Mouse (Mus musculus) adrenal gland, postnatal 4 days (tissue): Measurements from ENCODE around the gene Rcan3. TPM values are rescaled to one million over a fixed set of nuclear protein-coding genes. Genes with fewer than 3 reads are reported as not detected.

ENCODE experiments used
- DNase-seq, 2 experiments: peaks; one replicate each; pipeline ENCODE4 v3.0.0; 2021 to 2022; ENCODE audit warnings: low spot score in 2 of 2, mixed read lengths in 2 of 2
- total RNA-seq, 2 experiments: library from RNA; stranded (reverse); gene quantifications; 2 replicates each; pipeline ENCODE4 v1.2.3; 2021

Rcan3 gene
- total RNA-seq, 2 experiments from 2014 or later: 22.3 to 26.7 TPM

- DNase-seq: no peak
Observed at GRCm38 (mm10) chr4:135416367-135416766, 17.3 kb downstream of the Rcan3 start.

- DNase-seq: no peak
Observed at GRCm38 (mm10) chr4:135413491-135413890, 20.2 kb downstream of the Rcan3 start.

- peak in 1 of 2 experiments; percentile 22 for DNase-seq
Observed at GRCm38 (mm10) chr4:135411633-135412032, 22.0 kb downstream of the Rcan3 start.

GRCm38 (mm10) chr4:135406180-135406579, 27.5 kb downstream of the Rcan3 start:
- DNase-seq: no peak

- DNase-seq: no peak
Observed at GRCm38 (mm10) chr4:135404916-135405315, 28.7 kb downstream of the Rcan3 start.

GRCm38 (mm10) chr4:135404048-135404447, 29.6 kb downstream of the Rcan3 start:
- no peak for DNase-seq

- DNase-seq: no peak
Observed at GRCm38 (mm10) chr4:135401881-135402280, 31.8 kb downstream of the Rcan3 start.

- DNase-seq: no peak
Observed at GRCm38 (mm10) chr4:135397991-135398390, 35.7 kb downstream of the Rcan3 start, which contains the start of gene Ncmap. TSS of gene Ncmap (minus strand) at chr4:135398227.

- no peak for DNase-seq
Observed at GRCm38 (mm10) chr4:135397551-135397950, 36.1 kb downstream of the Rcan3 start.

GRCm38 (mm10) chr4:135396303-135396702, 37.4 kb downstream of the Rcan3 start:
- DNase-seq: no peak

- no peak for DNase-seq
Observed at GRCm38 (mm10) chr4:135395375-135395774, 38.3 kb downstream of the Rcan3 start.

- no peak for DNase-seq
Observed at GRCm38 (mm10) chr4:135394666-135395065, 39.0 kb downstream of the Rcan3 start.

GRCm38 (mm10) chr4:135393381-135393780, 40.3 kb downstream of the Rcan3 start:
- no peak for DNase-seq

- DNase-seq: no peak
Observed at GRCm38 (mm10) chr4:135392801-135393200, 40.9 kb downstream of the Rcan3 start.

- no peak for DNase-seq
Observed at GRCm38 (mm10) chr4:135391014-135391413, 42.6 kb downstream of the Rcan3 start.

- DNase-seq: no peak
Observed at GRCm38 (mm10) chr4:135385614-135386013, 48.0 kb downstream of the Rcan3 start.

- DNase-seq: peak; percentile 27 to 37
Observed at GRCm38 (mm10) chr4:135382316-135382715, 51.3 kb downstream of the Rcan3 start.

- no peak for DNase-seq
Observed at GRCm38 (mm10) chr4:135381355-135381754, 52.3 kb downstream of the Rcan3 start.

- no peak for DNase-seq
Observed at GRCm38 (mm10) chr4:135377241-135377640, 56.4 kb downstream of the Rcan3 start.

GRCm38 (mm10) chr4:135375444-135375843, 58.2 kb downstream of the Rcan3 start:
- DNase-seq: no peak

GRCm38 (mm10) chr4:135373299-135373698, 60.4 kb downstream of the Rcan3 start:
- DNase-seq: no peak

- DNase-seq: no peak
Observed at GRCm38 (mm10) chr4:135370372-135370771, 63.3 kb downstream of the Rcan3 start.

- DNase-seq: no peak
Observed at GRCm38 (mm10) chr4:135362828-135363227, 70.8 kb downstream of the Rcan3 start.
